Mouse (Mus musculus) kidney, adult 11 months (tissue): ENCODE measurements at regions not wholly inside any gene's neighbourhood (a gene's known extent, or its start where the extent isn't known, plus 50 kb on each side); places are given as distances from the start of the nearest gene placed in this dataset.

Experiments used
- DNase-seq: peaks from one replicate; pipeline ENCODE4 v3.0.0; 2022

DNA sequence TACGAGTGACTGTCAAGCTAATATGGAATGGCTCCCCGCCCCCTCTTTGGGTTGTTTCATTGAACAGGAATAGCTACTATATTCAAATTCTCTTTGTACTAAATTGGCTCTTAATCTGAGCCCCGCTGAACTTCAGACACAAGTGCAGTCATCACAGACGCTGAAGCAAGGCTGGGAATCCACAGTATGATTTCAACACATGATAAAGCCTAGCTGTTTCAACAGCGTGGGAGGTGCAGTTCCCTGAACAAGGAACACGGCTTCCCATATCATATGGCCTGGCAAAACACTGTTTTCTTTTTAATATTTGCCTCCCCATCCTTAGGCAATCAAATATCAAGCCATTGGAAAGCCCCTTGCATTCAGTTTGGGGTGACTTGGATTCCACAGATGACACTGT lies 428.0 kb upstream of the Adamts9 start:
- DNase-seq: no peak

DNA sequence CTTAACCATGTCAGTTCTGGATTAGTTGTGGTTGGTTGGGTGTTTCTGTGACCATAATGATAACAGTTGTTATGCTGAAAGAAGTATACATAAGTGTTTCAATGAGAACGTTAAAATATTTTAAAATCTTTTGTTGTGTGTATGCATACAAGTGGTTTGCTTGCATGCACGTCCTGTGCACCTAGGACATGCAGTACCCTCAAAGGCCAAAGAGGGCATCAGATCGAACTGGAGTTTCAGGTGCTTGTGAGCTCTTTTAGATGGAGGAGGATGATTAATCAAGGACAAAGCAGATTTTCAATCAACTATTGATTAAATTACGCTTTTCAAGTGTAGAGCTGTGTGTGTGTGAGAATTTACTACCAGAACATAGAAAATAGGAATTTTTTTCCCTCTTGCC lies 420.6 kb upstream of the Adamts9 start:
- no peak for DNase-seq

DNA sequence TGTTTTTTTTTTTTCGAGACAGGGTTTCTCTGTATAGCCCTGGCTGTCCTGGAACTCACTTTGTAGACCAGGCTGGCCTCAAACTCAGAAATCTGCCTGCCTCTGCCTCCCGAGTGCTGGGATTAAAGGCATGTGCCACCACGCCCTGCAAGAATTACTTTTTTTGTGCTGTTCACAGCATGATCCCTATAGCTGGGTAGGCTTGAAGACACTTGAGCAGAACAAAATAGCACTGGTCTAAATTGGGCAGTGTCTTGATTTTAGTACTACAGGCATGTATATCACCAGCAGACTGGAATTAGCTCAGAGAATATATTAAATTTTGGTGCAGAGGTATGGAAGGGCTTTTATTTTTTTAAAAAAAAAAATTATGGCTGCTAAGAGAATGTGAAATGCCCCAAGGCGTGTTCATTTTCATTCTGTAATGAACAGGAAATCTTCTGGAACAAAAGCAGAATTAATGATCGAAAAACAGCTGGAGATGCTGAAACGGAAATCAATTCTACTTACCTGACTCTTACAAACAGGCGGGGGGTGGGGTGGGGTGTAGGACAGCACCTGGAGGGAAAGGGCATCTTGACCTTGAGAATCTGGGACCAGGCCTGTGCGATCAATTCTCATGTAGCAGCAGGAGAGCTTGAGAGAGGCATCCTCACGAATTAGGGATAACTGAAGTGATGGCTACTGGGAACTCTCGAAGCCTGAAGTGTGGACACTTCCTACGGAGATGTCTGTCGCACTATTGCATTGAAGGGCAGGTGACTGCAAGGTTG lies 410.2 kb upstream of the Adamts9 start:
- no peak for DNase-seq

GRCm38 (mm10) chr6:93349936-93350700 lies 406.8 kb upstream of the Adamts9 start:
- DNase-seq: no peak

DNA sequence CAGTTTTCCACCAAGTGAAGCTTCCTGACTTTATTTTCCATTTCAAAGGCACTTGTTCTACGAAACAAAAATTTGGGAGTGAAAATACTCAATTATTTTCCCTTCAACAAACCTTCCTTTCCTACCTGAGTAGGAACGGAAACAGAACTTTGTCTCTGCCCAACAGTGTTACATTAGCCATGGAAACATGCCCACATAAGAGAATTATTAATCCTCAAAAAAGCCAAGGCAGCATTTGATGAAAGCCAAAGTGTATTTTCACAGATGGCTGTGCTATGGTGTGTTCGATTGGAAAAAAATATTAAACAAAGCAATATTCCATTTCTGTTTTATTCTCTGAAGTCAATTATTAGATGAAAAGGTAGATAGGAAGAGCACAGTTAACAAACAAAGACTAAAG lies 404.8 kb upstream of the Adamts9 start:
- DNase-seq: no peak

- no peak for DNase-seq
Observed at GRCm38 (mm10) chr6:93328683-93329082, 385.4 kb upstream of the Adamts9 start.

GRCm38 (mm10) chr6:93327930-93328329 lies 384.6 kb upstream of the Adamts9 start:
- DNase-seq: no peak

GRCm38 (mm10) chr6:93323881-93324280 lies 380.6 kb upstream of the Adamts9 start:
- DNase-seq: no peak

DNA sequence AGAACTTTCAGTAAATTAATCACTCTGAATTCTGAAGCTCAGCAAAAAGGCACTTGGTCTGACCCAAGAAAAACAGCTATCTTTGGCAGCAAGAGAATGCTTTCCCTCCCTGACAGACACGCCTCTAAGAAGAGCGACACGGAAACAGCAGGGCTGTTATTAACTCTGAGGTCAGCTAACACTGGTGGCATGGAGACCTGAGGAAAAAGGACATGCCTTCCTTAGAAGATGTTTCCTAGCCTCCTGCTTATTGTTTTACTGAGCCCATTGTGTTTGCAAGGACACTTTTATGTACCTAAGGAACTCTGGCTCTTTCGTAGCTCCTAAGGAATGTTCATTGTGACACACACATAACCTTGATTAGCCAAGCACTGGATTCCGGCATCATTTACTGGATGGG lies 371.3 kb upstream of the Adamts9 start:
- DNase-seq: peak; percentile 14

GRCm38 (mm10) chr6:93305176-93305575 lies 361.9 kb upstream of the Adamts9 start:
- DNase-seq: no peak

DNA sequence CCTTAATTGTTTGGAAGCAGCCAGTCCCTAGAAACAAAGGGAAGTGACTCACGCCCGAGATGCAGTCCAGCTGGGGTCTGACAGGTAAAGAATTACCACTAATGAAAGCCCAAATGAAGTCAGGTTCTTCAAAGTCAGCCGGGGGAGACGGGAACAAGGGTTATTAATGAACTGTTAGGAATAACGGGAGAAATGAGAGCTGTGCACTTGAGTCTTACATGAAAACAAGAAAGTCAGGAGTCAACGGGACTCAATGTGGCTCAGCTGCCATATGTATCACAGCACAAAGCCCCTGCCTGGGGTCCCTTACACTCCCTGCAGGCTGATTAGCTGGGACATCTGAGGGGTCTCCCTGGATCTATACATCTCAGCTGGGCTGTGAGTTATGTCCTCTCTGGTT lies 354.7 kb upstream of the Adamts9 start:
- DNase-seq: no peak

- DNase-seq: no peak
Observed at GRCm38 (mm10) chr6:93291711-93292110, 348.4 kb upstream of the Adamts9 start.

GRCm38 (mm10) chr6:93288421-93288820 lies 345.1 kb upstream of the Adamts9 start:
- DNase-seq: no peak

- no peak for DNase-seq
Observed at GRCm38 (mm10) chr6:93285796-93286195, 342.5 kb upstream of the Adamts9 start.

- DNase-seq: no peak
Observed at GRCm38 (mm10) chr6:93281530-93281929, 338.2 kb upstream of the Adamts9 start.

DNA sequence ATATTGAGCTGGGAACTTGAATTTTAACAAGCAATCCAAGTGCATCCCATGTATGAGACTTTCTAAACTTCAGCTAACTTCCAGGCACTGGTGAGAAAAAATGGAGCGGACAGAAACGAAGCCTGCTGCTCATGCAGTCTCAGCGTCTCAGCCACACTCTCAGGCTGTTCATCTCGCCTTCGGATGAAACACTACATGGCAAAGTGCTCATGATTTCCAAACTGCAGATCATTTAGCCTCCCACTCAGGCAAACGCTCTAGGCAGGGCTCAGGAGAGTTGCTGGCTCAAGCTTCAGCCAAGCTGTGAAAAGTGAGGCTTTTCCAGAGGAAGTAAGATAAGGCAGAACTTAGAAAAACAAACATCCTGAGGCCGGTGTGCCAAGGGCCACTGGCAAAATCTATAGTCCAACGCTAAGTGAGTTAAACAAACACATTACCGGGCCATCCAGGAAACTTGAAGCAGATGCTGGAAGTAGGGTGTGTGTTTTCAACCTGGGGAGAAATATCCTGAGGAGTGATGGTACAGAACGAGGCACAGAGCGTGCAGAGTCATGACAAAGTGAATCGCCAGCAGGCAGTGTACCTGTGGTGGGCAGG lies 330.7 kb upstream of the Adamts9 start:
- no peak for DNase-seq

DNA sequence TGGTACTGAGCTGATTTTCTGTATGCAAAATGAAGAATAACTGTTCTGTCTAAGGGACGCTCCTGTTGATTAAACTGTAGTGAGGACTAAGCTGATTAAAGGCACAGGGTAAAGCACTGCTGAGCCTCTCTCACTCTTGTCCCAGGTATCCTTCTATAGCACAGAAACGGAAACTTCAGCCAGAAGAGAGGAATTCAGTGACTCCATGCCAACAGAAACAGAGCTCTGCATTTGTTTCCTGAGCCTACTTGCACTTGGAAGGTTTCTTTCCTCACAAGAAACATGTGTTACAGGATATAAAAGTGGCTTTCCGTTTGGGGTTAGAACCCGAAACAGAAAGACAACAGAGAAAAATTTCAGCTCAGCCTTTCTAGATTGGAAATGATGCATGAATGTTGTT lies 328.9 kb upstream of the Adamts9 start:
- DNase-seq: no peak

DNA sequence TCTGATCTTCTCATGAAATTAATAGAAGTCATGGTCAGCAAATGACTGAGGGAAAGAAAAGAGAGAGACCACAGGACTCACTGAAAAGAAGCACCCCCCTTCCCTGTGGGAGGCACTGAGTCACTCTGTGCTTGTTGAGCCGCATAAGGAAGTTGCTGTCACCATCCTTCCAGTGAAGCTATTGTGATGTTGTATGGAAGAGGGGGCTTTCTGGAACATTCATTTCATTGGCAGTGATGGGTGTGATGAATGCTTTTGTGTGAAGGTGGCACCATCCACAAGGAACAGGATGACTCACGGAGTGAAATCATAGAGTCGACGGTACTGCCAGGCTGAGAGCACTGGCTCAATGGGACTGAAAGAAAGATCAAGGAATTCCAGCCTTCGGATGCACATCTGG lies 323.5 kb upstream of the Adamts9 start:
- no peak for DNase-seq

- no peak for DNase-seq
Observed at GRCm38 (mm10) chr6:93265164-93265563, 321.9 kb upstream of the Adamts9 start.

DNA sequence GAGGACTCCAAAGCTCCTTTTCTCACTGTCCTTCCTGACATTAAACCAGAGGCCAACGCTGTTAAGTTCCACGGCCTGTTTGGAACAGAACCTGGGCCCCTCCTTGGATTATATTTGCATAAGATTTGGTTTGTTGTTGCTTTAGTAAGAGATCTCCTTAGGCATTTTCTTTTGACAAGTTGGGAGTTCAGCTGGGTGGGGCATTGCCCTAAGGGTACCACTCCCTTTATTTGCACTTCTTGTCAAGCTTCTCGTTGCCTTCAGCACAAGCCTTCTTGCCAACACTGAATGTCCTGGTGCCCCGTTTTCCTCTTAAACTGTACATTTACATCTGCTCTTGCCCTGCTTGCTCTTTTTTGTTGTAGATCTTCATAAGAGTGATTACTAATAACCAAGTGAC lies 317.5 kb upstream of the Adamts9 start:
- no peak for DNase-seq

GRCm38 (mm10) chr6:93257130-93257841 lies 314.0 kb upstream of the Adamts9 start:
- DNase-seq: peak; percentile 51

DNA sequence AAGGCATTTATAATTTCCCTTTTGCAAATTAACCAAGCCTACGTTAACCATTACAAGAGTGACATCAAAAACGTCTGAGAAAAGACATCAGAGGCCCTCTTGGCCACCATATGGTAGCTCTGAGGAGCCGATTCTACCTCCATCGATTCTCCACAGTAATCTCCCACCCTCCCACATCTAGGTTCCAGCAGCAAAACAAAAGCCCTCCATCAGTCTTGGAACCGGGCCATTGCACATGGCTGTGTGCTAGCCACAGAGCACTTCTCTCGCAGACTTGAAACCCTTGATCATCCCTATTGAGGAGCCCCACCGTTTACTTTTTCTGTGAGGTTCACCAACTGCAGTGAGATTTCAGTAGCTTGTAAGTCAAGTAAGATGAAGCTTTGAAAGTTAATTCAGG lies 310.5 kb upstream of the Adamts9 start:
- DNase-seq: no peak

DNA sequence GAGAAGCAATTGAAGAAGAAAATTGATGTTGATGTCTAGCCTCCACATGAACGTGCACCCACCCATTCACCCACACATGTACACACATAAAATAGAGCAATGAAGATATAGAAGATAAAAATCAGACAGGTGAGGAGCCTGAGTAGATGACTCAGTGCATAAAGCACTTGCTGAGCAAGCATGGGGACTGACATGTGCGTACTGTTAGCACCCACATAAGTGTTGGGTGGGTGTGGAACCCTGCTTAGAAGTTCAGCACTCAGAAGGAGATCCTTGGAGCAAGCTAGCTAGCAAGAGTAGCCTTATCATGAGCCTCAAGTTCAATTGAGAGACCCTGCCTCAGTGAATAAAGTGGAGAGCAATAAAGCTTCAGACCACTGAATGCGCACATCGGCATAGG lies 305.7 kb upstream of the Adamts9 start:
- no peak for DNase-seq
